Mouse (Mus musculus): ENCODE measurements around the gene Parp11.

The Parp11 gene

DNA sequence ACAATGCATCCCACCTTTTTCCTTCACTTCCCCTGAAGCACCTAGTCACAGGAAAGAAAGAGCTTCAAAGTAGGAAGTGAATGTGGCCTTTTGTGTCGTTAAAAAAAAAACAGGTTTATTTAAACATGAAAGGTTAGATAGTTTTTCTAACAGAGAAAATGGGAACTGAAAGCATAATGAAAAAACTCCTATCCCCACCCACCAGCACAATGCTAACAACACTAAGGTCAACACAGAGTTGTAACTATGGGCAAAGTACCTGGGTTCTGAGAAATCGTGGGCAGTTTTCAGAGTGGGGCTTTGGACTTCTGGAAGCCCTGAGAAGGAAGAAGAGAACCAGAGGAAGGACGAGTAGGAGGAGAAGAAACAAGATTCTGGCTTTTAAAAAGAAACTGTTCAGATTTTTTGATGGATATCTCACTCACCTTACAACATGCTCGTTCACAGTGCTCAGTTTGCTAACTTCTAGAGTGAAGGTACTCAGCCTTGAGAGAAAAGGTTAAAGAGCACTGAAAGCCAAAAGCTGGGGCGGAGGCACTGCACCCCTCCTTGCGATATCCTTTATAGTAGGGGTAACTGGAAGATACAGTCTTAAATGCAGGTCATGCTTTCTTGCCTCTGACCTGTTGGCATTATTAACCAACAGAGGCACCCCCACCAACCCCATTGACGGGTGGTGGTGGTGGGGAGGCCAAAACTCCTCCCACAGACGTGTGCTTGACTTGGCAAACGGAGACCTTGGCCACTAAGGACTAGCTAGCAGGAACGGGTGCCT is 1.2 kb downstream of the Parp11 start:
- no peak for DNase-seq (ENCODE audit: low spot score in 2 of 2)

DNA sequence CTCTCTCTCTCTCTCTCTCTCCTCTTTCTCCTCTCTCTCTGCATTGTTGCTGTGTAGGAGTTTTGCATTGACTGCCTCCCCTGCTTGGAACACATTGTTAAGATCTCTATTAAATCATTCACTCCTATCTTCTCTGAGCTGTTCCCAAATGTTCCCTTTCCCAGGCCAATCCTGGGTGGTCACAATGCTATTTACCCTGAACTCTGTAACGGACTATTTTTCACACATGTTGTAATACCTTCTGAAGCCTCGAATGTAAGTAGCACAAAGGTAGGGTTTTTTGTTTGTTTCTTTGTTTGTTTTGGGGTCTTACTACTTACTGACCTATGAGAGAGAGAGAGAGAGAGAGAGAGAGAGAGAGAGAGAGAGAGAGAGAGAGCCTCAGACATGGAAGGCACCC is 2.2 kb downstream of the Parp11 start:
- DNase-seq (ENCODE audit: low spot score in 2 of 2), result no peak

DNA sequence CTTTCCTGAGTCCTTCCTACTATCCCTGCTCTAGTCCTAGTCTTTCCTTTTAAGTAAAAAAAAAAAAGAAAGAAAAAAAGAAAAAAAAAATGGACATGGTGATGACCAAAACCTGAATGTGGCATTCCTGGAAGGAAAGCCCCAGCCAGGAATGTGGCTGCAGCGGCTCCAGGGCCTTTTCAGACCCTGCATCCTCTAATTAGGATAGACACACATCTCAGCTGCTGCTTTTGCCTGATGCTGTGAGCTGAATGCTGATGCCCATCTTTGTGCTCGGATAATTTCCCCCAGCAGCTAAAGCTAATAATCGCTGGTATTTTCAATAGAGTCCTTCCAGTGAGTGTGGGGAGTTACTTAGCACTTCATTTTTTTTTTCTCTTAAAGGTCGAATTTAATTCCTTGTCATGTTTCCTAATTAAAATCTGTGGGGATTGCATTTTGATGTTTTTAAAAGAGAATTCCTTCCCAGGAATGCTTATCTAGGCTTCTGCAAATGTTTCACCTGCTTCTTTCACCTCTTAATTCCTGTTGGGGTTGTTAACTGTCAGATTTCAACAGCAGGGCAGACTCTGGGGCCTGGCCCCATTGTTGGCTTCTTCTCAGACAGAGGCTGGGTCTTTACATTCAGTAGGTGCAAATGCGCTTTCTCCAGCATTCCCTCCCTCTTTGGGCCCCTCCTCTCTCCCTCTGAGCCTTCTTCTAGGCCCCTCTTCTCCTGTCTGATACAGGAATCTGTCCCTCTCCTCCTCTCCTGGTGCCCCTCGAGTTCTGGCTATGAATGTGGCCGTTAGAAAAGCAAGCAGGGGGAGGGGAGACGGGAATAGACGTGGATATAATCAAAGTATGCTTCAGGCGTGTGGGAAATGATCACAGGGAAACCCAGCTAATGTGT is 3.1 kb downstream of the Parp11 start:
- no peak for DNase-seq (ENCODE audit: low spot score in 2 of 2)

DNA sequence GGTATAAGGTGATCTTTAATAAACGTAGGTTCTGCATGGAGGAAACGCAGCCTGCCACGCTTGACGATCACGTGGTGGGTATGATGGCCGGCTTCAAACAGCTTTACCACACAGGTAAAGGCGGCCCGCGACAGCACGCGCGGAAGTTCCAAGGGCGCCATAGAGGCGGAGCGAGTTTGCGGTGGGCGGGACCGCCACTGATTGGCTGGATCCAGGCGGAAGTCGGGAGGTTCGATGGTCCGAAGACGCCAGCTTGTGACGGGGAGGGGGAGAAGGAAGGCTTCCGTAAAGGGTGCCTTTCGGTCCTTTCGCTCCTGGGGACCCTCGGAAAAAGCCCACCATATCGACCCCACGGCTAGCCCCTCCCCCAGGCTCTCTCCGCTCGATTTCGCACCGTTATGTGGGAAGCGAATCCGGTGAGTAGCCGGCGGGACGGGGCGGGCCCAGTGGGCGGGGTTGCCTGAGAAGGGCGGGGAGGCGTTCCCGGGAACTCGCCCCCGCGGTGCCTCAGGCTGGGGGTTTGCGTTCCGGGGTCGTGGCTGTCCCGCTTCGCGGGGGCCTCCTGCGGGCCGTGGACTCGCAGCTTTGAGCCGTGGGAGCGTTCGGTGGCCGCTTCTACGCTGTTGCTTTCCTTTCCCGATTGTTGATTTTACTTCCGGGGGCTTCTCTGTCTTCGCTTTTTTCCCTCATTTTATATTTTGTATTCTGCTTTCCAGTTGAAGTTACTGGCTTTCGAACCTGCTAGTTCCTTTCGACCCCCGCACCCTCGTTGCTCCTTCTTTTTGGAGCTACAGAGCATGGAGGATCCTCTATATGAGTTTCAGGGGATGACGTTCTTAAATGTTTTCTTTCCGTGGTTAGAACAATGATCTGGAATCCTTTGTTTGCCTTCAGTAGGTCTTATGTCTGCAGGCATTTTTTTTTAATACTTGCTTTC is 7.0 kb downstream of the Parp11 start:
- peak; percentile 89 to 93 for DNase-seq (ENCODE audit: low spot score in 2 of 2)

DNA sequence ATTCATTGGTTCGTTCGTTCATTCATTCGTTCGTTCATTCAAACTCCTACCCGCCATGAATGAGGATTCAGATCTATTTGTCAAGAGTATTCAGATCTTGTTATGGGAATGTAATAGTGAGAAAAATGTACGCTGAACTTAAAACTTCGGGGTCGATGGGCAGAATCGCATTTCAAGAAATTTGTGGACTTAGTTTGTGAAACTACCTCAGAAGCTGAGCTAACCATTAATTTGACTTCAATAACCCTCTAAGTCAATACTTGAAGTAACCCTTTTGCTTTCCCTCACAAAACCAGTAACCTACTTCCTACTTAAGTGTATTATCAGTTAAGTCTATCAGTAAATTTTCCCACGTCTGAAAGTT is 7.7 kb downstream of the Parp11 start:
- no peak for DNase-seq (ENCODE audit: low spot score in 2 of 2)

DNA sequence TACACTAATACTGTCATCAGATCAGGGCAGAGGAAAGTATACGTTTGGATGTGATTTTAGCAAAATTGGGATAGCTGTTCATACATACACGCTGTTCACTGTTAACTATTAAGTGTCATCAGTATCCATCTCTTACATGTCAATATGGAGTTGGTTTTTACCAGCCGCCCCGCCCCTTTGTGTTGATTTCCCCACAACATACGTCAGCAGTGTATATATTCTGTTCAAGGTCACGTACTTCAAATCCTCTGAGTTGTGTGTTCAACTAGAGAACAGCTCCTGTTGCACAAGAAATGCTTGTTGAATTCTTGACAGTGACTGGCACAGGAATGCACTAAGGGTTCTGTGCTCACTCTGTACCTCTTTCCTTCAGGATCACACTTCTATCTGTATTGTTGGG is 8.2 kb downstream of the Parp11 start:
- no peak for DNase-seq (ENCODE audit: low spot score in 2 of 2)

DNA sequence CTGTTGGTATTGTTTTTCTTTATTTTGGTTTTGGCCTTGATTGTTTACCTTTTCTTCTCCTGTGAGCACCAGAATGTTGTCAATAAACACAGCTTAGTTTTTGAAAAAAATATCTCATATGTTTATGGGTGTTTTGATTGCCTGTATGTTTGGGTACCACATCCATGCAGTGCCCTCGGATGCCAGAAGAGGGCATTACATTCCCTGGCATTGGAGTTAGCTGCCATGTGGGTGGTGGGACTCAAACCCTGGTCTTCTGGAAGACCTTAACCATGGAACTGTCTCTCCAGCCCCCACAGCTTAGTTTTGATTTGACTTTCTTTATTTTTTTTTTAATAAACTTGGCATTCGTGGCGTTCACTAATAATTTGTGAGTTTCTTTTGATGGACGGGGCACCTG is 8.8 kb downstream of the Parp11 start:
- no peak for DNase-seq (ENCODE audit: low spot score in 2 of 2)

DNA sequence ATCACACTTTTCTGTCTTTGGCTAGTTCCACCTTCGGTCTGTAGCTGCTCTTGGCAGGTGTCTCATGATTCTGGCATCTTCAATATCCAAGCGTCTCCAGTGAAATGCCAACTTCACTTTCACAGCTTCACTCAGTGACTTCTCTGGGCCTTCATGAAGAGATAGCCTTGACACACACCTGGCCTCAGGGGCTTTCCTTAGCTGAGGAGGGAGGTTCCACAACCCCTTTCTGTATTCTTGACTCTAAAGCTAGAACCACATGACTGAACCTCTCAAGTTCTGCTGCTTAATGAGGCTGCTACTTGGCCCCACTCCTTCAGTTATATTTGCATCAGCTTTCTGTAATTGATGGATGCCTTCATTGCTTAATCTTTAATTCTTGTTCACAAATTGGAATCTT is 10.1 kb downstream of the Parp11 start:
- no peak for DNase-seq (ENCODE audit: low spot score in 2 of 2)

DNA sequence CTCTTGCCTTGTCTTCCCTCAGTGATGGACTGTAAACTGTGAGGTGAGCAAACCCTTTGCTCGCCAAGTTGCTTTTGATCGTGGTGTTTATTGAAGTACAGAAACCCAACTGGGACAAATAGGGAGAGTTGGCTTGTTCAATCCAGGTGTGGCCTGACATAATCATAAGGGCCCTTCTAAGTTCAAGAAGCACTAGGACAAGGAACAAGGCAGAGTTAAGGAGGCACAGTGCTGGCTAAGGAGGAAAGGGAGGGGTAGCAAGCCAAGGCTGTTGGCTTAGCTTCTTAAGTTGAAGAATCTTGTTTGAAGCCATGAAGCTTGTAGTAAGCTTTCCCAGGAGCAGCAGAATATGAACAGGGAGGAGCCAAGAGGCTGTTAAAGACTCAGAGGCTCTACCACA is 13.1 kb downstream of the Parp11 start:
- no peak for DNase-seq (ENCODE audit: low spot score in 2 of 2)

DNA sequence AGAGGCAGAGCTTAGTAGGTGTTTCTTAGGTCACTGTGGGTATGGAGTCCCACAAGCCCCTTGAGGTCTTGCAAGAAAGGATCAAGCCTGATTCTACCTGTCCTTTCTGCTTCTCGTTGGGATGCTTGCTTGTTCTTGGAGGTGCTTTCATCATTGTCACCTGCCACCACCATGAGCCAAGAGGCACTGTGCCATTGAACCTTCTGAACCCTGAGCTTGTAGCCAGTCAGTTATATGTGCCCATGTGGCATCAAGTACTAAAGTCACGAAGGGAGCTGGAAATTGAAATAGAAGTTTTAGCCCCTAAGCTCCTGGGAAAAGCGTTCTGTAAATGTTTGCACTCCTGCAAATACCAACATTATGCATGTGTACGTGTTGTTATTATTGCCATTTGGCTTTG is 14.9 kb downstream of the Parp11 start:
- DNase-seq (ENCODE audit: low spot score in 2 of 2), result no peak

DNA sequence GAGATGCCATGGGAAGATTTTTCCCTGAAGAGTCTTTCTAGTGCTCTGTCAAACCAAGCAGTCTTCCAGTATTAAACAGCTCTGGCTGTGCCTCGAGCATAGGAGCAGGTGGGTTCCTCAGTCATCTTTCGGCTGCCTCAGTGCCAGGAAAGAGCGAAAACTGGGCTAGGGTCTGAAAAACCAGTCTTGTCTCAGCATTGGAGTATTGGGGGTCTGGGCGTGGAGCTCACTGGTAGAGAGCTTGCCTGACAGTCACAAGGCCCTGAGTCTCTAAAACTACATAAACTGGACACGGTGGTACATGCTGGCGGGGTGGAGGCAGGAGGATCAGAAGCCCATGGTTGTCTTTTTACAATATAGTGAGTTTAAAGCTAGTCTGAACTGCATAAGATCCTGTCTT is 15.6 kb downstream of the Parp11 start:
- DNase-seq (ENCODE audit: low spot score in 2 of 2), result no peak

DNA sequence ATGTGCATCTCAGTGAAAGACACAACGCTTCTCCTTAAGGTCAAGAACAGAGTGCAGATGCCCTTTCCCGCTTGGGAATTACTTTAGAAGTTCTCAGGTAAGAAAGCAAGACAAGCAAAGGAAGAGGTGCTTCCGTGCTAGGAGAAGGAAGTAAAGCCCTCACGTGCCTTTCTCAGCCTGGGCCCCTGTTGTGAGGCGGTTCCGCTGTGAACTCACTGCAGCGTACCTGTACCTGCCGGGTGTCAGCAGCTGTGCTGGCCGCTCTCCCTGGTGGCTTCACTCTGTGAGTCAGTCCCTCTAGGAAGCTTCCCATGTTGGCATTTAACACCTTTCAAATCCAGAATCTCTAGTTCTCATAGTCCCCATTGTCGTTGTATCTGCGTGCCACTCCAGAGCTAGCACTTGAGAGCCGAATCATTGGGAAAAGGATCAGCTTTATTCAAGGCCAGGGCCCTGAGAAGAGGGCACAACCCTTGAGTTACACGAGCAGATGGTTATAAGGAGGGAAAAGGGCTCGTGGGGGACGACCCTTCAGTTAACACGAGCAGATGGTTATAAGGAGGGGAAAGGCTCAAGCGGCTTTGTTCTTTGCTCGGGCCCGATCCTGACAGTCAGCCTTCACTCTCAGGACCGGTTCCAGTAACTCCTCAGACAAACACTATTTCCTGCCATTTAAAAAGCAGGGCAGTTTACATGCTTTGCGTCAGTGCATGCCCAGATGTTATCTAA is 16.8 kb downstream of the Parp11 start:
- no peak for DNase-seq (ENCODE audit: low spot score in 2 of 2)

DNA sequence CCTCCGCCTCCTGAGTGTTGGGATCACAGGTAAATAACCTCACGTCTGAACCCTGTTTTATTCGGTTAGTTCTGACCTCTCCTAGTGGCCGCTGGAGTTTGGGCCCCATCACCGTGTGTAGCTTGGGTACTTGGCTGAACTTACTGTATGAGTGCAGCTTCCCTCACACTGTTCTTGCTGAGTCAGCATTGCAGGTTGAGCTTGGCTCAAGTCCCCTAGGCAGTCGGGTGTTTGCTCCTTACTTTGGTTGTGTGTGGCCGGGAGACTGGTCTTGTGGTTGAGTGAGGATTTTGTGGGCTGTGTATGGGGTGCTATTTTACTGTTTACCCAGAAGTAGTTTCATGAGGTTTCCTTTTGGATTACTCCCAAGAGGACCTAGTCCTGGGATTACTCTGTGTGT is 17.9 kb downstream of the Parp11 start:
- DNase-seq (ENCODE audit: low spot score in 2 of 2), result no peak

DNA sequence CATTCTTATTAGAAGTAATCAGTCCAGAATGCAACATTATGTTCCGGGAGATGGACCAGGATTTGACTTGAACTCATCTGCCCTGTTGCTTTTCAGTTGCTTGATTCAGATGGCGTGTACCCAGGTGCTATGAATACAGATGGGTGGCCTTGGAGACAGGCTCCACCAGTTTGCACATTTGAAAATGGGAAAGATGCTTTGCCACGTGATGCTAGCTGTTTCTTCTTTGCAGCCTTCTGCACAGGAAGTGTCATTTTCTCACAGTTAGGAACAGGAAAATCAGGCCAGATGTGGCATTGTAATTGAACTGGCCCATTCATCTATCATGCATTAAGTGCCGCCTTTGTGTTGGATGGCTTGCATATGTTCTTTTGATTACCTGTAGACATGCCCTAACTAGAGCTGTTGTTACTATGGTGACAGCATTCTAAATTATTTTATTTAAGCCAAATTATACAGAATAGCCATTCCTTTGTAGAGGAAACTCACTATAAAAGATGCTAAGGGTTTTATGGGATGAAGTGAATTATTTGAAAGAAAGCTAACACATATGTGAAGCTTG is 20.2 kb downstream of the Parp11 start:
- no peak for DNase-seq (ENCODE audit: low spot score in 2 of 2)

DNA sequence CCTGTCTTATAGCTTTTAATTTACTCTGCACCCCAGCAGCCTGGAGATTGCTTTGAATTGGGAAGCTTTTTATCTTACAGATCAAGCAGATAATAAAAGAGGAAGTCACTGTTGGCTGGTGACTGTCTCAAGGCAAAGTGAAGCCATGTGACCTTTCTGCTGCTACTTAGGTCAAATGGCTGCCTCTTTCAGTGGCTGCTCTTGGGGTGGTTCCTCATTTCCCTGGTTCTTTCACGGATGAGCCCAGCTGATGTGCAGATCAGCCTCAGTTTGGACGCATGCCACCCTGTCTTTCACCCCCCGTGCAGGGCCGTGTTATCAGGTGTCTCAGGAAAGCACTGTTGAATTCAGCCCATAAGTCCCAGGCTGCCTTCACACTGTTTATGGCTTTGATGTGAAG is 25.4 kb downstream of the Parp11 start:
- no peak for DNase-seq (ENCODE audit: low spot score in 2 of 2)

DNA sequence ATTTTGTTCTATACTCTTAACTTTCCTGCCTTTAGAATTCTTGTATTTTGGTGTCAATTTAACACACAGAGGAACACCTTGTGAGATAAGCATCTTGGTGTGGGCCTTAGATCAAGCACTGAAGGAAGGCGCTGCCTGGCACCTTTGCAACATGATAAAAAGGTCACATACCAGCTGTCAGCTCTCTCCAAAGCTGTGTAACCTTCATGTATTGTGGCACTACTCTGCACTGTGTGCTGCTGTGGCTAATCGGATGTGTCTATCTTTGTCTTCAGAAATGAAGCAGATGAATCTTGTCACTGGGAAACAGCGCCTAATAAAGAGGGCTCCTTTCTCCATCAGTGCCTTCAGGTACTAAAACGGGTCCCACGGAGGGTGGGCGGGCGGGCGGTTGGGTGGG is 27.3 kb downstream of the Parp11 start:
- no peak for DNase-seq (ENCODE audit: low spot score in 2 of 2)

DNA sequence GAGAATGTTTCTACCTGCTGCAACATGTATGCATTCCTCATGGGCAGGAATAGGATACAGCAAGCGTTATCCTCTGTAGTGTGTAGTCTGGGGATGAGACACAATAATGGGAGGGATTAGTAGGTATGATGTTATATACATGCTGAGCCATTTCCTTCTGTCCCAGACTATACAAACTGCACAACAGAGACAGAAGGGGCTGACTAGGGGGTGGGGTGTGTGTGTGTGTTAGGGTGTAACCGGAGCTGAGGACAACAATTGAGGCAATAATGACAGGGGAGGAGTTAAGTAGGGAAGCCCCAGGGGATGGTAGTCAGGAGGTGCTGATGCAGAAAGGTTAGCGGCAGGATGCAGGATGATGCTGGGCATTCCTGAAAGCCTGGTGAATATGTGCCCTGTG is 28.6 kb downstream of the Parp11 start:
- no peak for DNase-seq (ENCODE audit: low spot score in 2 of 2)

DNA sequence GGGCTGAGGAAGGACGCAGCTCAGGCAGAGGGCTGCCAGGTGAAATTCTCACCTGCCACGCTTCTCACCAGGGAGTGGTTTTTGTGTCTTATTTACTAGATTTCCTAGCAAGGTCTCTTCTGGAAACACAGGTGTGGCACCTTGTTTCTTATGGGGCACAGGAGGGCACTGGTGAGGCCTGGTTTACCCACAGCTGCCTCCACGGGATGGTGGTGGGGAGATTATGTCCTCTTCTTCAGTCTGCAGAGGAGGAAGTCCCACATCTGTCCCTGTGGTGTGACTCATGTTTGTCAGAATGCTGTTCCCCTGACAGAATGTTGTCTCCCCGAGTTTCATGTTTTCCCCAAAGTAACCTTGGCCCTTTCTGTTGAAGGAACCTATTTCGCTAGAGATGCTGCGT is 44.4 kb downstream of the Parp11 start:
- no peak for DNase-seq (ENCODE audit: low spot score in 2 of 2)

DNA sequence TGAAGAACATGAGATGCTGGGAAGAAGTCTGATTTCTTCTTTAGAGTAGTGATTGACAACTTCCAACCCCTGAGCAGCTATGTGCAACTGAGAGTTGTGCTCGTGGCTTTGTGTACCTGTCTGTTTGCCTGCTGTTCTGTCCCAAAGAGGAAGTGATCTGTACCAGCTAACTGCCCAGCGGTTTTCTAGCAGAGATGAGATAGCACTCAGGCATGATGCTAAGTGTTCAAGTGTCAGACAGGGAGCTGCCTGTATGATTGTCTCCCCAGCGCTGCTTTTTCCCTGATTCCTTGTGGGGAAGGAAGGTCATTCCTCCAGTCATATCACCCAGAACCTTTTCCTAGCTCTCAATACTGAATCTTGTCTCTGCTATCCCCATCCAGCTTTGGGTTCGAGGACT is 45.9 kb downstream of the Parp11 start:
- no peak for DNase-seq (ENCODE audit: low spot score in 2 of 2)

DNA sequence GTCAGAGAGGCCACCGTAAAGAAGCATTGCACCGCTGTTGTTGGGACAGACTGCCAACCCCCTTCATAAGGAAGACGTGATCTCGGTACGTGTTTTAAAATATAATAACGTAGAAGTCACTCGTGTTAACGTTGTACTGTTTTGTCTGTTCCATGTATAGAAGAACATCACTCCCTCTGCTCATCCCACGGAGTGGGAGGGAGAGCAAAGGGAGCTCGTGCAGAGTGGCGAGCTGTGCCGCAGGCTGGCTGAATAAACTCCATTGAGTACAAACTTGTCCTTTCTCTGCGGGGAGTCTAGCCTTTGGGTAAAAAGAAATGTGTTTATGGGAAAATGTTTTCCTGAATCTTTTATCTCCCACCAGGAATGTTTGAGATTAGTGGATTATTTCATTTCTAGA is 47.1 kb downstream of the Parp11 start:
- no peak for DNase-seq (ENCODE audit: low spot score in 2 of 2)

DNA sequence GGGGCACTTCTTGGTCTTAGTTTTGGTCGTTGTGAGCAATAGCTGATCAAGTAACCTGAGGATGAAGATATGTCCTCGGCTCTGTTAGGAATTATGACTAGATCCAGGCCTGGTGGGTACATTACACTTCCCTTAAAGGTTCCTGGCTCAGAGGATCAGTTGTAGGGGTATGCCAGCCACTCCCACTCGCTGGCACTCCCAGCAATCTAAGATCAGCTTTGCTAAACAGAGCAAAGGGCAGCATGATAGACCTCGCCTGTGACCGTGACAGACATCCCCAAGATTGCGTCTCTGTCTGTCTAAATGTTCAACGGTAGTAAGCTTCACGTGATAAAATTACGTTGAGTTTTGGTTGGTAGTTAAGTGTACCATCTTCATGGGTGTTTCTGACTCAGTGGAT is 47.7 kb downstream of the Parp11 start:
- no peak for DNase-seq (ENCODE audit: low spot score in 2 of 2)
